ENCODE assay signal across 12 mouse cellular contexts in the genomic region with DNA sequence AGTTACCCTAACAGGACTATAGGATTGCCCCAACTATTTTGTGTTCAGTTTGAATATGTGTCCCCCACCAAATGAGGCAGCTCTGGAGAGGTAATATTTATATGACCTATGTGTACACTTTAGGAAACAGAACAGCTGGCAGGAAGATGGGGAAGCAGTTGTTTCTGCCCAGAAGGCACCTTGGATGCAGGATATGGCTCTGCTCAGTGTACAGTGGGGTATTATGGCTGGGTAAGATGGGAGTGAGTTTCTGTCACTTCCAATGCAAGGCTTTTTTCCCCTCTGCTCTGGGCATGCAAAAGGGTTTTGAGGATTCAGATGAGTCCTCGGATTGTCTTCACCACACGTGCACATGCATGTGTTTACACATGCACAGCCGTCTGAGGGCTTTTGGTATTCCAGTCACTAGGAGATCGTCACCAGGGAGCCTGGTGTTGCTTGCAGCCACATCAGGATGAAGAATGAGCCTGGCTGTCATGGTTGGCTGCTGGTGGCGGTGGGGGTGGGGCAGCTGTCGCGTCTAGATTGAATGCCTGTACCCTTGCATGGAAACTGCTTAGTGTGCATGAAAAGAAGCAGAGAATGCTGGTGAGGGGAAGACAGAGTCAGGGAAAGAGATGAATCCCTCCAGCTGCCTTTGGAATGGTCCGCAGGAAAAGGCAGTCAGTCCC.
DNase-seq lines count a peak whose midpoint lies in the region; ATAC-seq and TF ChIP-seq lines count a peak whose summit lies in the region.
"Had no signal": no experiment of that assay in that cellular context is flagged by ENCODE, and none has a peak within 500 bp of the region (broad histone marks: within the 10 kb centered on the region; RNA-seq: fewer than 3 reads in every experiment).

No protein-coding gene starts in this region.

- H3K9me3 ChIP-seq in forebrain, embryonic 12.5 days, result no peaks in the 10 kb centered on the region
- H3K9me3 ChIP-seq in hindbrain, postnatal 0 days (ENCODE audit: low read length), result no peaks in the 10 kb centered on the region
- no peaks in the 10 kb centered on the region for H3K9me3 ChIP-seq in neural tube, embryonic 13.5 days
- H3K9me3 ChIP-seq: limb, embryonic 15.5 days had no signal

- TF ChIP-seq CTCF in hindbrain, postnatal 0 days (IDR thresholded peaks at IDR 0.05; ENCODE audit: low read depth), result no peak

- no peaks in the 10 kb centered on the region for H3K27me3 ChIP-seq in forebrain, embryonic 12.5 days
- H3K27me3 ChIP-seq in hindbrain, postnatal 0 days (ENCODE audit: insufficient read depth, low read length), result no peaks in the 10 kb centered on the region
- no peaks in the 10 kb centered on the region for H3K27me3 ChIP-seq in neural tube, embryonic 13.5 days
- H3K27me3 ChIP-seq: limb, embryonic 15.5 days had no signal

- H3K27ac ChIP-seq in forebrain, embryonic 12.5 days, result no peak overlapping the region
- peak overlapping the region; percentile 56 for H3K27ac ChIP-seq in hindbrain, postnatal 0 days
- peak overlapping the region; percentile 90 for H3K27ac ChIP-seq in neural tube, embryonic 13.5 days (replicated peaks)
- H3K27ac ChIP-seq: limb, embryonic 15.5 days; macrophage had no signal

- peak; percentile 39; the same call in 1 of the 2 replicates for ATAC-seq in forebrain, embryonic 12.5 days (ENCODE audit: low FRiP score)
- peak; percentile 96 for ATAC-seq in hindbrain, postnatal 0 days
- ATAC-seq in neural tube, embryonic 13.5 days (ENCODE audit: low read depth), result peak; percentile 94

- H3K4me1 ChIP-seq in forebrain, embryonic 12.5 days, result peaks cover 9% of the 10 kb centered on the region; the same call in 1 of the 2 replicates
- H3K4me1 ChIP-seq in hindbrain, postnatal 0 days (ENCODE audit: insufficient read depth, low read length), result peaks cover 12% of the 10 kb centered on the region
- peaks cover 25% of the 10 kb centered on the region for H3K4me1 ChIP-seq in neural tube, embryonic 13.5 days (replicated peaks)
- H3K4me1 ChIP-seq: limb, embryonic 15.5 days had no signal

- peak; percentile 8 for DNase-seq in layer of hippocampus, adult 11-12 months (ENCODE audit: low spot score)
- no peak for DNase-seq in layer of hippocampus, adult 9-10 months (ENCODE audit: low spot score)
- peak; percentile 81 for DNase-seq in hindbrain, postnatal 0 days (ENCODE audit: low spot score)
- DNase-seq in urinary bladder, postnatal 4 days (ENCODE audit: low spot score in 2 of 2), result no peak
- DNase-seq in kidney, adult 11 months, result no peak
- DNase-seq in thymus, postnatal 25 days, result no peak
- DNase-seq: cerebellum, postnatal 36 days; gastrocnemius, postnatal 25 days had no signal

- WGBS in forebrain, embryonic 12.5 days, result 21% methylated on average over 8 of the region's 8 CpGs
- 10% methylated on average over 8 of the region's 8 CpGs for WGBS in hindbrain, postnatal 0 days
- 6% methylated on average over 8 of the region's 8 CpGs for WGBS in neural tube, embryonic 13.5 days

- no peak overlapping the region for H3K4me2 ChIP-seq in forebrain, embryonic 12.5 days
- H3K4me2 ChIP-seq in hindbrain, postnatal 0 days (ENCODE audit: low read depth, low read length), result no peak overlapping the region
- peak overlapping the region; percentile 19; the same call in 1 of the 2 replicates for H3K4me2 ChIP-seq in neural tube, embryonic 13.5 days
- H3K4me2 ChIP-seq: limb, embryonic 15.5 days had no signal

- no peaks in the 10 kb centered on the region for H3K36me3 ChIP-seq in forebrain, embryonic 12.5 days (replicated peaks)
- no peaks in the 10 kb centered on the region for H3K36me3 ChIP-seq in hindbrain, postnatal 0 days (ENCODE audit: insufficient read depth, low read length)
- no peaks in the 10 kb centered on the region for H3K36me3 ChIP-seq in neural tube, embryonic 13.5 days
- H3K36me3 ChIP-seq: limb, embryonic 15.5 days had no signal

- no peak overlapping the region for H3K4me3 ChIP-seq in forebrain, embryonic 12.5 days (replicated peaks)
- H3K4me3 ChIP-seq in hindbrain, postnatal 0 days (ENCODE audit: low read length), result no peak overlapping the region
- no peak overlapping the region for H3K4me3 ChIP-seq in neural tube, embryonic 13.5 days
- H3K4me3 ChIP-seq: limb, embryonic 15.5 days had no signal

- H3K9ac ChIP-seq in forebrain, embryonic 12.5 days, result no peak overlapping the region
- no peak overlapping the region for H3K9ac ChIP-seq in hindbrain, postnatal 0 days (replicated peaks; ENCODE audit: low read length)
- no peak overlapping the region for H3K9ac ChIP-seq in neural tube, embryonic 13.5 days
- H3K9ac ChIP-seq: limb, embryonic 15.5 days had no signal

Comparison
In these comparisons a context has a peak if more than half of its experiments do, and no peak if none do; other contexts are left out.
1. DNase-seq: peak in layer of hippocampus, adult 11-12 months (single experiment) and hindbrain, postnatal 0 days (single experiment); none in layer of hippocampus, adult 9-10 months (single experiment), urinary bladder, postnatal 4 days (0 of 2), kidney, adult 11 months (single experiment) and thymus, postnatal 25 days (single experiment).
2. ATAC-seq: peak in every context shown above with its lines; median percentile 96 in hindbrain, postnatal 0 days; 94 in neural tube, embryonic 13.5 days; 39 in forebrain, embryonic 12.5 days.